Mouse (Mus musculus) lung, postnatal 0 days (tissue): ENCODE measurements around the gene Gm37240. TPM values are rescaled to one million over a fixed set of nuclear protein-coding genes. Genes with fewer than 3 reads are reported as not detected.
"Not testable (repeated sequence)": the region's sequence is repeated elsewhere in the genome, so short reads cannot be mapped to it uniquely, and the experiment has no call there.

Experiments
- ATAC-seq: fragments of 200-750 bp; cut with Nextera tagmentation; 2 replicates; pipeline ENCODE4 v1.8.0; 2017; ENCODE audit warnings: moderate library complexity
- DNase-seq: peaks from one replicate; pipeline ENCODE4 v3.0.0-alpha.2; 2016; ENCODE audit warnings: low spot score
- H3K27ac ChIP-seq: fragments of 300-500 bp; sonication (generic); 2 replicates; pipeline ENCODE4 v1.5.1; 2014; ENCODE audit warnings: antibody characterized with exemption, mild to moderate bottlenecking, low read length, mixed read lengths
- H3K27me3 ChIP-seq: fragments of 300-500 bp; sonication (generic); replicated peaks from 2 replicates; pipeline ENCODE4 v1.6.1; 2014; ENCODE audit warnings: low read length, mixed read lengths; ENCODE audit not compliant: insufficient read depth
- H3K36me3 ChIP-seq: fragments of 300-500 bp; sonication (generic); 2 replicates; pipeline ENCODE4 v1.6.1; 2014; ENCODE audit warnings: low read length, mixed read lengths; ENCODE audit not compliant: insufficient read depth
- H3K4me1 ChIP-seq: fragments of 300-500 bp; sonication (generic); 2 replicates; pipeline ENCODE4 v1.6.1; 2014; ENCODE audit warnings: antibody characterized with exemption, low read depth, low read length, mixed read lengths; ENCODE audit not compliant: insufficient read depth
- H3K4me2 ChIP-seq: fragments of 300-500 bp; sonication (generic); replicated peaks from 2 replicates; pipeline ENCODE4 v1.6.1; 2014; ENCODE audit warnings: low read depth, mild to moderate bottlenecking, low read length, moderate library complexity, mixed read lengths
- H3K4me3 ChIP-seq: fragments of 300-500 bp; sonication (generic); 2 replicates; pipeline ENCODE4 v1.5.1; 2014; ENCODE audit warnings: low read depth, low read length
- H3K9ac ChIP-seq: fragments of 300-500 bp; sonication (generic); replicated peaks from 2 replicates; pipeline ENCODE4 v1.6.1; 2014; ENCODE audit warnings: low read depth, mild to moderate bottlenecking
- H3K9me3 ChIP-seq: fragments of 300-500 bp; sonication (generic); 2 replicates; pipeline ENCODE4 v1.6.1; 2016; ENCODE audit warnings: low read length, mixed read lengths
- CTCF ChIP-seq: IDR thresholded peaks from 2 replicates; pipeline ENCODE4 v1.5.1; 2016; ENCODE audit warnings: antibody characterized with exemption, mild to moderate bottlenecking
- EP300 ChIP-seq: IDR thresholded peaks from 2 replicates; pipeline ENCODE4 v1.6.1; 2016; ENCODE audit warnings: antibody characterized with exemption, mild to moderate bottlenecking, control low read depth
- WGBS: fragments of 180-500 bp; shearing (Covaris S2); extraction: QIAGEN DNeasy Blood & Tissue Kit; methylation state at CpG from one replicate; pipeline ENCODE4 v1.1.7; 2014; 5-methylcytosine and 5-hydroxymethylcytosine counted together
- polyA plus RNA-seq: library from polyadenylated mRNA; unstranded; fragments of >200 nt; fragmentation: Nextera tagmentation; extraction: Ambion mirVana; gene quantifications from 2 replicates; pipeline ENCODE4 v1.2.1, GENCODE M21; 2015

Gene Gm37240
- polyA plus RNA-seq, 1 experiment from 2014 or later = 8.9 TPM

DNA sequence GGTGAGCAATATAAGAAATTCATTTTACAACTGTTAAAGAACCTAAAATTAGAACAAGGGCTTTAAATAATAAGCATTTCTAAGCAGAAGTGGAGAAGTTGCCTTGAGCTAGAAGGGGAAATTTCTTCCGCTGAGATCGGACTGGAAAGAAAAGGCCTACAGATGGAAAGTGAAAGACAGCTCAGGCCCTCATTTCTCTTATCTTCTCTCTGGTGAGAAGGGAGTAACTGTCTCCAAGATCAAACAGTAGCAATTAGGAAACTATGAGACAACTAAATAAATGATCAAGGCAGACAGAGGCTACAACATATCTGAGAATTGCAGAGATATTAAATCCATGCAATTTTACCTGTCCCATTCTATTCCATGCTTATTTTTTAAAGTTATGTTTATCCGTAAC, 1316.8 kb downstream of the Gm37240 start:
- ATAC-seq (no peak), DNase-seq (no peak)
- no peaks in the 10 kb centered on the region for H3K9me3 ChIP-seq
- no peaks in the 10 kb centered on the region for H3K27me3 ChIP-seq
- 79% methylated on average over 3 of the region's 3 CpGs for WGBS
- no peak overlapping the region for H3K4me3 ChIP-seq
- H3K4me1 ChIP-seq = peaks cover 2% of the 10 kb centered on the region; the same call in 1 of the 2 replicates
- TF ChIP-seq EP300 (no peak), CTCF (no peak)
- H3K36me3 ChIP-seq = no peaks in the 10 kb centered on the region
- no peak overlapping the region for H3K4me2 ChIP-seq
- no peak overlapping the region for H3K27ac ChIP-seq
- H3K9ac ChIP-seq = no peak overlapping the region

- H3K4me3 ChIP-seq = no peak overlapping the region
- H3K27ac ChIP-seq = no peak overlapping the region
- no peak for ATAC-seq
- no peak overlapping the region for H3K9ac ChIP-seq
- H3K9me3 ChIP-seq = no peaks in the 10 kb centered on the region
- no peaks in the 10 kb centered on the region for H3K36me3 ChIP-seq
- no peak overlapping the region for H3K4me2 ChIP-seq
- H3K4me1 ChIP-seq = no peaks in the 10 kb centered on the region
- TF ChIP-seq EP300 = no peak
- TF ChIP-seq CTCF = no peak
- H3K27me3 ChIP-seq = no peaks in the 10 kb centered on the region
- 67% methylated on average over 6 of the region's 6 CpGs for WGBS
- DNase-seq = no peak
Measured at GRCm38 (mm10) chr3:84569587-84569986, 1317.7 kb downstream of the Gm37240 start.

DNA sequence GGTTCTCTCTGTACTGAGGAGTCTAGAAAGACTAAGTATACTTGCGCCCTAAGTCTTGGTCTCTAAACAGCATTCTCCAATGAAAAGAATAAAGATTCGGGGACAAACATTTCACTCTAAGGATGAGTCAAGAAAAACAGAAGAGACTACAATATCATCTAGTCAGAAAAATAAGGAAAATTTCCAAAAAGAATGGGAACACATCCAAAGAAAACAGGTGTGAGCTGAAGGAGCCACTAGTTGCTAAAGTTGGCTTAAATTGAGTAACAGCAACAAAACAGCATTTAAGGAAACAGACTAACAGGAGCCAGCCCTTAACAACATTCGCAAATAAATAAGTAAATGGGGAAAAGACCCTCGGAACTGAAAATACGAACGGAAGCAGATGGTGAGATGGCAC, 1318.8 kb downstream of the Gm37240 start:
- ATAC-seq (no peak), DNase-seq (no peak)
- 90% methylated on average over 6 of the region's 6 CpGs for WGBS
- Histone ChIP-seq H3K4me2 (no peak overlapping the region), H3K27me3 (no peaks in the 10 kb centered on the region), H3K4me1 (no peaks in the 10 kb centered on the region), H3K36me3 (no peaks in the 10 kb centered on the region), H3K4me3 (no peak overlapping the region), H3K9me3 (no peaks in the 10 kb centered on the region), H3K27ac (no peak overlapping the region), H3K9ac (no peak overlapping the region)
- TF ChIP-seq CTCF = no peak
- TF ChIP-seq EP300 = no peak

- TF ChIP-seq CTCF = no peak
- TF ChIP-seq EP300 = no peak
- H3K4me1 ChIP-seq = no peaks in the 10 kb centered on the region
- 78% methylated on average over 4 of the region's 4 CpGs for WGBS
- H3K36me3 ChIP-seq = no peaks in the 10 kb centered on the region
- H3K9ac ChIP-seq = no peak overlapping the region
- DNase-seq (no peak), ATAC-seq (no peak)
- H3K4me3 ChIP-seq = no peak overlapping the region
- no peak overlapping the region for H3K27ac ChIP-seq
- H3K27me3 ChIP-seq = no peaks in the 10 kb centered on the region
- H3K9me3 ChIP-seq = no peaks in the 10 kb centered on the region
- no peak overlapping the region for H3K4me2 ChIP-seq
Measured at GRCm38 (mm10) chr3:84563415-84563814, 1323.9 kb downstream of the Gm37240 start.

DNA sequence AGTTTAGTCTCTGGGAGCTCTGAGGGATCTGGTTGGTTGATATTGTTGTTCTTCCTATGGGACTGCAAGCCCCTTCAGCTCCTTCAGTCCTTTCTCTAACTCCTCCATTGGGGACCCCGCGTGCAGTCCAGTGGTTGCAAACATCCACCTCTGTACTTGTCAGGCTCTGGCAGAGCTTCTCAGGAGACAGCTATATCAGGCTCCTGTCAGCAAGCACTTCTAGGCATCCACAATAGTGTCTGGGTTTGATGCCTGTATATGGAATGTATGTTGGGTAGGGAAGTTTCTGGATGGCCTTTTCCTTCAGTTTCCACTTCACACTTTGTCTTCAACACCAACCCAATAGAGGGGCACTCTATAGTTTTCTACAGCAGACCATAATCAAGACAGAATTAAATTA, 1324.4 kb downstream of the Gm37240 start:
- H3K27me3 ChIP-seq, H3K9me3 ChIP-seq, H3K4me3 ChIP-seq, H3K36me3 ChIP-seq, H3K27ac ChIP-seq, ATAC-seq, H3K9ac ChIP-seq, H3K4me1 ChIP-seq, DNase-seq, H3K4me2 ChIP-seq: not testable (repeated sequence)
- WGBS = 85% methylated on average over 2 of the region's 2 CpGs

- Histone ChIP-seq H3K27me3 (no peaks in the 10 kb centered on the region), H3K36me3 (no peaks in the 10 kb centered on the region), H3K4me1 (0 out of 2 replicates have a peak, but pooled peaks cover 3% of the 10 kb centered on the region), H3K27ac (no peak overlapping the region), H3K9ac (no peak overlapping the region), H3K4me3 (no peak overlapping the region), H3K9me3 (no peaks in the 10 kb centered on the region), H3K4me2 (no peak overlapping the region)
- DNase-seq (no peak), ATAC-seq (no peak)
- WGBS = 90% methylated on average over 3 of the region's 3 CpGs
- TF ChIP-seq EP300 = no peak
- no peak for TF ChIP-seq CTCF
Measured at GRCm38 (mm10) chr3:84558301-84558700, 1329.0 kb downstream of the Gm37240 start.

DNA sequence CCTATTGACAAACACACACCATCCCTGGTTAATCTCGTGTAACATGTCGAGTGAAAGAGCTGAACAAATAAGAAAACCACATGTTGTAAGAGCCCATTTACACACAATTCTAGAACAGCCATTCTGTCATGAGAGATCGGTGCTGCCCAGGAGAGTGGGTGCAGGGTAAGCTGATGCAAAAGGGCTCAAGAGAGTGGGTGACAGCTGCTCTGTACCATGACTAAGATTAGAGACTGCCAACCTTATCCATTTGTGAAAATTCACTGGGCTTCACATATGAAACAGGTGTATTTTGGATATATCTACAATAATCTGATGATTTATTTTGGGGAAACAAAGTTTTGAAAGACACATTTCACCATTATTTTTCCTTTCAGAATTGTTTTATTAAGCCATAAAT, 1331.5 kb downstream of the Gm37240 start:
- no peak for DNase-seq
- Histone ChIP-seq H3K27ac (no peak overlapping the region), H3K4me2 (no peak overlapping the region), H3K4me3 (no peak overlapping the region), H3K4me1 (0 out of 2 replicates have a peak, but pooled peaks cover 3% of the 10 kb centered on the region), H3K27me3 (no peaks in the 10 kb centered on the region), H3K9ac (no peak overlapping the region), H3K36me3 (no peaks in the 10 kb centered on the region), H3K9me3 (no peaks in the 10 kb centered on the region)
- TF ChIP-seq CTCF (no peak), EP300 (no peak)
- ATAC-seq = no peak
- WGBS = 57% methylated on average over 3 of the region's 3 CpGs
